Mouse (Mus musculus): Measurements from ENCODE around the gene Acadvl.

DNA sequence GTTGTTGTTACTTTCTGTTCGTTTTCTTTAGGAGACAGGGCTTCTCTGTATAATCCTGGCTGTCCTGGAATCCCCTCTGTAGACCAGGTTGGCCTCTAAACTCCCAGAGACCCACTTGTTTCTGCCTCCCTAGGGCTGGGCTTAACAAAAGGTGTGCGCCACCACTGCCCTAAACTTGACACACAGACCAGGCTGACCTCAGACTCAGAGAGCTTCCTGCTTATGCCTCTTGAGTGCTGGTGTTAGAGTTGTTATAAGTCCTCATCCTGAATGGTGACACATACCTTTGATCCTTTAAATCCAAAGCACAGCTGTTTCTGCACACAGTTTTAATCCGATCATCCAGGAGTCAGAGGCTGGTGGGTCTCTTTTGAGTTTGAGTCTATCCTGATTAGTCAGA, 22.3 kb downstream of the Acadvl start:
- no peak for TF ChIP-seq EP300 (IDR thresholded peaks at IDR 0.05; ENCODE audit: low read depth)
- TF ChIP-seq CTCF (IDR thresholded peaks at IDR 0.05; ENCODE audit: low read depth), result no peak
